Comparison of ENCODE assay signal across 10 mouse cellular contexts in genomic region chr9:62347201-62347600, GRCm38 (mm10). TPM values are rescaled to one million over a fixed set of nuclear protein-coding genes. Genes with fewer than 3 reads are reported as not detected.
DNase-seq lines count a peak whose midpoint lies in the region; ATAC-seq and TF ChIP-seq lines count a peak whose summit lies in the region.
"Had no signal": no experiment of that assay in that cellular context is flagged by ENCODE, and none has a peak within 500 bp of the region (broad histone marks: within the 10 kb centered on the region; RNA-seq: fewer than 3 reads in every experiment).

No protein-coding gene starts in this region.

- H3K27ac ChIP-seq in forebrain, embryonic 10.5 days = peak overlapping the region; percentile 27
- H3K27ac ChIP-seq in forebrain, embryonic 14.5 days (ENCODE audit: low read depth, low read length) = no peak overlapping the region
- H3K27ac ChIP-seq in kidney, embryonic 16.5 days (ENCODE audit: low read length) = no peak overlapping the region
- peak overlapping the region; percentile 67 for H3K27ac ChIP-seq in heart, embryonic 12.5 days (ENCODE audit: poor library complexity, severe bottlenecking)
- H3K27ac ChIP-seq: lung, embryonic 15.5 days had no signal

- H3K9ac ChIP-seq in forebrain, embryonic 14.5 days (ENCODE audit: low read length) = no peak overlapping the region
- H3K9ac ChIP-seq in kidney, embryonic 16.5 days (replicated peaks; ENCODE audit: low read length) = no peak overlapping the region
- H3K9ac ChIP-seq in heart, embryonic 12.5 days = peak overlapping the region; percentile 23
- H3K9ac ChIP-seq: lung, embryonic 15.5 days had no signal

- no peak overlapping the region; the same call in 1 of the 2 replicates for H3K4me3 ChIP-seq in forebrain, embryonic 10.5 days
- H3K4me3 ChIP-seq in forebrain, embryonic 14.5 days (ENCODE audit: low read depth, low read length) = no peak overlapping the region
- H3K4me3 ChIP-seq in kidney, embryonic 16.5 days (ENCODE audit: low read length) = no peak overlapping the region
- H3K4me3 ChIP-seq in E14TG2a.4 (replicated peaks; ENCODE audit: low read length) = peak overlapping the region; percentile 88
- no peak overlapping the region for H3K4me3 ChIP-seq in heart, embryonic 12.5 days
- H3K4me3 ChIP-seq: lung, embryonic 15.5 days had no signal

- no peaks in the 10 kb centered on the region for H3K9me3 ChIP-seq in forebrain, embryonic 10.5 days
- no peaks in the 10 kb centered on the region for H3K9me3 ChIP-seq in forebrain, embryonic 14.5 days (replicated peaks; ENCODE audit: control insufficient read depth, low read length)
- no peaks in the 10 kb centered on the region for H3K9me3 ChIP-seq in kidney, embryonic 16.5 days (ENCODE audit: low read length)
- no peaks in the 10 kb centered on the region for H3K9me3 ChIP-seq in E14TG2a.4 (ENCODE audit: low read length)
- no peaks in the 10 kb centered on the region for H3K9me3 ChIP-seq in heart, embryonic 12.5 days (replicated peaks)
- H3K9me3 ChIP-seq: lung, embryonic 15.5 days had no signal

- 84% methylated on average over 5 of the region's 5 CpGs for WGBS in forebrain, embryonic 10.5 days
- 70% methylated on average over 5 of the region's 5 CpGs for WGBS in forebrain, embryonic 14.5 days
- 71% methylated on average over 5 of the region's 5 CpGs for WGBS in kidney, embryonic 16.5 days
- 43% methylated on average over 5 of the region's 5 CpGs for WGBS in heart, embryonic 12.5 days

- H3K4me2 ChIP-seq in forebrain, embryonic 14.5 days (ENCODE audit: low read length) = no peak overlapping the region
- H3K4me2 ChIP-seq in kidney, embryonic 16.5 days (replicated peaks; ENCODE audit: low read depth, low read length) = no peak overlapping the region
- peak overlapping the region; percentile 25 for H3K4me2 ChIP-seq in heart, embryonic 12.5 days
- H3K4me2 ChIP-seq: lung, embryonic 15.5 days had no signal

- ATAC-seq in forebrain, embryonic 14.5 days = no peak
- ATAC-seq in kidney, embryonic 16.5 days (ENCODE audit: low FRiP score, low TSS enrichment) = no peak
- ATAC-seq in heart, embryonic 12.5 days (ENCODE audit: insufficient number of reproducible peaks, low FRiP score) = no peak
- ATAC-seq in activated CD4-positive, CD25-positive, alpha-beta regulatory T cell, adult 4 months = no peak

- H3K4me1 ChIP-seq in forebrain, embryonic 10.5 days = peaks cover 81% of the 10 kb centered on the region
- H3K4me1 ChIP-seq in forebrain, embryonic 14.5 days (ENCODE audit: control insufficient read depth, insufficient read depth, low read length) = peaks cover 28% of the 10 kb centered on the region
- peaks cover 53% of the 10 kb centered on the region for H3K4me1 ChIP-seq in kidney, embryonic 16.5 days (ENCODE audit: insufficient read depth, low read length)
- H3K4me1 ChIP-seq in E14TG2a.4 (replicated peaks; ENCODE audit: low read depth, low read length) = peaks cover 72% of the 10 kb centered on the region
- peaks cover 66% of the 10 kb centered on the region for H3K4me1 ChIP-seq in heart, embryonic 12.5 days (replicated peaks)

- DNase-seq in forebrain, embryonic 10.5 days (ENCODE audit: extremely low spot score, low spot score) = no peak
- no peak for DNase-seq in forebrain, embryonic 14.5 days (ENCODE audit: low spot score)
- DNase-seq in kidney, adult 18-20 months = peak; percentile 19
- DNase-seq in frontal cortex, postnatal 10 days (ENCODE audit: low spot score in 2 of 2) = no peak
- DNase-seq: gastrocnemius, postnatal 10 days had no signal

- TF ChIP-seq CTCF in E14TG2a.4 (conservative IDR thresholded peaks at IDR 0.05; ENCODE audit: low read length) = no peak

- H3K27me3 ChIP-seq in forebrain, embryonic 10.5 days (ENCODE audit: poor library complexity, severe bottlenecking) = no peaks in the 10 kb centered on the region
- H3K27me3 ChIP-seq in forebrain, embryonic 14.5 days (replicated peaks; ENCODE audit: control insufficient read depth, insufficient read depth, low read length) = no peaks in the 10 kb centered on the region
- H3K27me3 ChIP-seq in kidney, embryonic 16.5 days (ENCODE audit: insufficient read depth, low read length) = no peaks in the 10 kb centered on the region
- no peaks in the 10 kb centered on the region for H3K27me3 ChIP-seq in E14TG2a.4 (ENCODE audit: insufficient read depth, low read length)
- H3K27me3 ChIP-seq in heart, embryonic 12.5 days (replicated peaks) = no peaks in the 10 kb centered on the region
- H3K27me3 ChIP-seq: lung, embryonic 15.5 days had no signal

- peaks cover 26% of the 10 kb centered on the region for H3K36me3 ChIP-seq in forebrain, embryonic 10.5 days (replicated peaks)
- H3K36me3 ChIP-seq in forebrain, embryonic 14.5 days (ENCODE audit: control insufficient read depth, insufficient read depth, low read length) = 0 out of 2 replicates have a peak, but pooled peaks cover 4% of the 10 kb centered on the region
- H3K36me3 ChIP-seq in kidney, embryonic 16.5 days (ENCODE audit: insufficient read depth, low read length) = no peaks in the 10 kb centered on the region
- H3K36me3 ChIP-seq in E14TG2a.4 (ENCODE audit: insufficient read depth, low read length) = peaks cover 53% of the 10 kb centered on the region
- H3K36me3 ChIP-seq in heart, embryonic 12.5 days = 0 out of 2 replicates have a peak, but pooled peaks cover 7% of the 10 kb centered on the region
- H3K36me3 ChIP-seq: lung, embryonic 15.5 days had no signal

RNA-seq across cellular contexts. Expression of gene Anp32a, which starts 6.1 kb away (rescaled TPM):
- polyA plus RNA-seq in forebrain, embryonic 10.5 days (2016; fragmentation: Nextera tagmentation; extraction: Ambion mirVana) = 224 and 281 TPM in 2 replicates
- 115 and 118 TPM in 2 replicates for polyA plus RNA-seq in forebrain, embryonic 14.5 days (2014; fragmentation: Nextera tagmentation; extraction: Ambion mirVana)
- polyA plus RNA-seq in kidney, embryonic 16.5 days (2015; fragmentation: Nextera tagmentation; extraction: Ambion mirVana) = 196 and 238 TPM in 2 replicates
- polyA plus RNA-seq in heart, embryonic 12.5 days (2016; fragmentation: Nextera tagmentation; extraction: Ambion mirVana) = 156 and 158 TPM in 2 replicates
- polyA plus RNA-seq in activated CD4-positive, CD25-positive, alpha-beta regulatory T cell, adult 4 months (2017; shearing (Covaris generic)) = 100 to 1,000 TPM; 108 to 132 TPM

Comparison
In these comparisons a context has a peak if more than half of its experiments do, and no peak if none do; other contexts are left out.
1. H3K27ac ChIP-seq: peak in forebrain, embryonic 10.5 days (single experiment) and heart, embryonic 12.5 days (single experiment); none in forebrain, embryonic 14.5 days (single experiment) and kidney, embryonic 16.5 days (single experiment).